Mouse (Mus musculus): Measurements from ENCODE around the gene Dip2a. TPM values are rescaled to one million over a fixed set of nuclear protein-coding genes. Genes with fewer than 3 reads are reported as not detected.

Dip2a gene
- total and polyA plus RNA-seq, 3 experiments, result 1.5 to 4.3 (median 2.8) TPM

- TF ChIP-seq GATA1 (IDR thresholded peaks at IDR 0.05; ENCODE audit: borderline replicate concordance, low read length), result no peak
- TF ChIP-seq CTCF (IDR thresholded peaks at IDR 0.05; ENCODE audit: low read depth, low read length), result no peak
- TF ChIP-seq POLR2AphosphoS5 (IDR thresholded peaks at IDR 0.05; ENCODE audit: insufficient replicate concordance, low read depth, low read length), result no peak
- no peak for TF ChIP-seq TAL1 (conservative IDR thresholded peaks at IDR 0.05; ENCODE audit: low read depth, low read length)
- TF ChIP-seq GATA2 (IDR thresholded peaks at IDR 0.05; ENCODE audit: borderline replicate concordance, low read depth, low read length), result no peak
- Histone ChIP-seq H3K4me1 (ENCODE audit: insufficient read depth, low read depth, low read length) (no peaks in the 10 kb centered on the region), H3K36me3 (replicated peaks) (no peaks in the 10 kb centered on the region), H3K9me3 (replicated peaks) (no peaks in the 10 kb centered on the region), H3K27me3 (ENCODE audit: insufficient read depth, low read length) (no peaks in the 10 kb centered on the region), H3K4me3 (ENCODE audit: low read depth, low read length) (no peak overlapping the region)
- no peak for DNase-seq (ENCODE audit: low spot score)
- no peak for ATAC-seq (ENCODE audit: extremely low read depth, insufficient number of reproducible peaks, low FRiP score, poor library complexity, severe bottlenecking)
Measured at GRCm38 (mm10) chr10:76257231-76257630, 87.9 kb downstream of the Dip2a start.

GRCm38 (mm10) chr10:76255617-76256016 is 89.5 kb downstream of the Dip2a start:
- H3K27me3 ChIP-seq (ENCODE audit: insufficient read depth, low read length), result peaks cover 2% of the 10 kb centered on the region; the same call in 1 of the 2 replicates
- H3K4me1 ChIP-seq (ENCODE audit: insufficient read depth, low read depth, low read length), result no peaks in the 10 kb centered on the region
- no peak for TF ChIP-seq CTCF (IDR thresholded peaks at IDR 0.05; ENCODE audit: low read depth, low read length)
- no peak for TF ChIP-seq TAL1 (conservative IDR thresholded peaks at IDR 0.05; ENCODE audit: low read depth, low read length)
- no peak for TF ChIP-seq GATA2 (IDR thresholded peaks at IDR 0.05; ENCODE audit: borderline replicate concordance, low read depth, low read length)
- TF ChIP-seq POLR2AphosphoS5 (IDR thresholded peaks at IDR 0.05; ENCODE audit: insufficient replicate concordance, low read depth, low read length), result no peak
- no peak for TF ChIP-seq GATA1 (IDR thresholded peaks at IDR 0.05; ENCODE audit: borderline replicate concordance, low read length)
- H3K9me3 ChIP-seq (replicated peaks), result no peaks in the 10 kb centered on the region
- no peak overlapping the region for H3K4me3 ChIP-seq (ENCODE audit: low read depth, low read length)
- no peak for ATAC-seq (ENCODE audit: extremely low read depth, insufficient number of reproducible peaks, low FRiP score, poor library complexity, severe bottlenecking)
- no peaks in the 10 kb centered on the region for H3K36me3 ChIP-seq (replicated peaks)
- no peak for DNase-seq (ENCODE audit: low spot score)

- Histone ChIP-seq H3K27me3 (ENCODE audit: insufficient read depth, low read length) (peaks cover 3% of the 10 kb centered on the region; the same call in 1 of the 2 replicates), H3K4me3 (ENCODE audit: low read depth, low read length) (no peak within 1 kb of the TSS), H3K9me3 (replicated peaks) (no peaks in the 10 kb centered on the region), H3K4me1 (ENCODE audit: insufficient read depth, low read depth, low read length) (no peaks in the 10 kb centered on the region), H3K36me3 (replicated peaks) (no peaks in the 10 kb centered on the region)
- TF ChIP-seq CTCF (IDR thresholded peaks at IDR 0.05; ENCODE audit: low read depth, low read length) (no peak), GATA2 (IDR thresholded peaks at IDR 0.05; ENCODE audit: borderline replicate concordance, low read depth, low read length) (no peak), POLR2AphosphoS5 (IDR thresholded peaks at IDR 0.05; ENCODE audit: insufficient replicate concordance, low read depth, low read length) (no peak), TAL1 (conservative IDR thresholded peaks at IDR 0.05; ENCODE audit: low read depth, low read length) (no peak), GATA1 (IDR thresholded peaks at IDR 0.05; ENCODE audit: borderline replicate concordance, low read length) (no peak)
- DNase-seq (ENCODE audit: low spot score) (no peak), ATAC-seq (ENCODE audit: extremely low read depth, insufficient number of reproducible peaks, low FRiP score, poor library complexity, severe bottlenecking) (no peak)
Measured at GRCm38 (mm10) chr10:76253536-76253935, 91.6 kb downstream of the Dip2a start, which contains the start of gene S100b. TSS of gene S100b (plus strand) at chr10:76253853.

GRCm38 (mm10) chr10:76253079-76253478 is 92.0 kb downstream of the Dip2a start:
- Histone ChIP-seq H3K4me1 (ENCODE audit: insufficient read depth, low read depth, low read length) (no peaks in the 10 kb centered on the region), H3K36me3 (replicated peaks) (no peaks in the 10 kb centered on the region), H3K9me3 (replicated peaks) (no peaks in the 10 kb centered on the region), H3K4me3 (ENCODE audit: low read depth, low read length) (no peak overlapping the region), H3K27me3 (ENCODE audit: insufficient read depth, low read length) (peaks cover 6% of the 10 kb centered on the region; the same call in 1 of the 2 replicates)
- TF ChIP-seq POLR2AphosphoS5 (IDR thresholded peaks at IDR 0.05; ENCODE audit: insufficient replicate concordance, low read depth, low read length), result no peak
- no peak for TF ChIP-seq TAL1 (conservative IDR thresholded peaks at IDR 0.05; ENCODE audit: low read depth, low read length)
- DNase-seq (ENCODE audit: low spot score) (no peak), ATAC-seq (ENCODE audit: extremely low read depth, insufficient number of reproducible peaks, low FRiP score, poor library complexity, severe bottlenecking) (no peak)

GRCm38 (mm10) chr10:76250870-76251269 is 94.2 kb downstream of the Dip2a start:
- no peak overlapping the region for H3K4me3 ChIP-seq (ENCODE audit: low read depth, low read length)
- H3K36me3 ChIP-seq (replicated peaks), result no peaks in the 10 kb centered on the region
- H3K27me3 ChIP-seq (ENCODE audit: insufficient read depth, low read length), result peaks cover 6% of the 10 kb centered on the region; the same call in 1 of the 2 replicates
- DNase-seq (ENCODE audit: low spot score) (no peak), ATAC-seq (ENCODE audit: extremely low read depth, insufficient number of reproducible peaks, low FRiP score, poor library complexity, severe bottlenecking) (no peak)
- no peaks in the 10 kb centered on the region for H3K9me3 ChIP-seq (replicated peaks)
- TF ChIP-seq TAL1 (conservative IDR thresholded peaks at IDR 0.05; ENCODE audit: low read depth, low read length) (no peak), GATA1 (IDR thresholded peaks at IDR 0.05; ENCODE audit: borderline replicate concordance, low read length) (no peak), POLR2AphosphoS5 (IDR thresholded peaks at IDR 0.05; ENCODE audit: insufficient replicate concordance, low read depth, low read length) (no peak)
- no peaks in the 10 kb centered on the region for H3K4me1 ChIP-seq (ENCODE audit: insufficient read depth, low read depth, low read length)

- no peaks in the 10 kb centered on the region for H3K9me3 ChIP-seq (replicated peaks)
- H3K4me3 ChIP-seq (ENCODE audit: low read depth, low read length), result no peak overlapping the region
- H3K4me1 ChIP-seq (ENCODE audit: insufficient read depth, low read depth, low read length), result no peaks in the 10 kb centered on the region
- peaks cover 6% of the 10 kb centered on the region; the same call in 1 of the 2 replicates for H3K27me3 ChIP-seq (ENCODE audit: insufficient read depth, low read length)
- H3K36me3 ChIP-seq (replicated peaks), result no peaks in the 10 kb centered on the region
- DNase-seq (ENCODE audit: low spot score), result no peak
- ATAC-seq (ENCODE audit: extremely low read depth, insufficient number of reproducible peaks, low FRiP score, poor library complexity, severe bottlenecking), result no peak
- no peak for TF ChIP-seq GATA2 (IDR thresholded peaks at IDR 0.05; ENCODE audit: borderline replicate concordance, low read depth, low read length)
- TF ChIP-seq POLR2AphosphoS5 (IDR thresholded peaks at IDR 0.05; ENCODE audit: insufficient replicate concordance, low read depth, low read length), result no peak
- TF ChIP-seq GATA1 (IDR thresholded peaks at IDR 0.05; ENCODE audit: borderline replicate concordance, low read length), result no peak
- no peak for TF ChIP-seq TAL1 (conservative IDR thresholded peaks at IDR 0.05; ENCODE audit: low read depth, low read length)
- no peak for TF ChIP-seq CTCF (IDR thresholded peaks at IDR 0.05; ENCODE audit: low read depth, low read length)
Measured at GRCm38 (mm10) chr10:76248647-76248968, 96.5 kb downstream of the Dip2a start.
